15 mouse cellular contexts compared by ENCODE assay signal in the genomic region with DNA sequence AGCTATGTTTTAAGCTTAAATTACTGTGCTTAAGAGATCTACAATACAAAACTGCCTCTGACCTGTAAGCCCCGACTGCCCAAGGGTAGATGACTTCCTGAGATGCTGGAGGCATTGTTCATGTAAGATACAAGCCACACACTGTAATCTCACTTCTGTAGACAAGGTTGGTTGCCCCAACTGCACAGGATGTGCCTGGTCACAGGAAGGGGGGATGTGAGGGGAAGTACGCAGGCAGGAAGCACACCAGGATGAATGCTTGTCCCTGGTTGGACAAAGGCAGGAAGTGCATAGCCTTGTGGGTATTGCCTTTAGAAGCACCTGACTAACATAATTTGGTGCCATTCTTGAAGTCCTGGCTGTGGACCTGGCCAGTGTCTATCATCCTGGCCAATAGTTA. TPM values are rescaled to one million over a fixed set of nuclear protein-coding genes. Genes with fewer than 3 reads are reported as not detected.
A peak's percentile ranks its signal among the peaks of the same experiment; 100 is the strongest.
DNase-seq lines count a peak whose midpoint lies in the region; ATAC-seq and TF ChIP-seq lines count a peak whose summit lies in the region.
"Had no signal": no experiment of that assay in that cellular context is flagged by ENCODE, and none has a peak within 500 bp of the region (broad histone marks: within the 10 kb centered on the region; RNA-seq: fewer than 3 reads in every experiment).

No protein-coding gene starts in this region.

- TF ChIP-seq POLR2A in MEL (IDR thresholded peaks at IDR 0.05; ENCODE audit: control insufficient read depth in 1 of 2, insufficient read depth in 1 of 2, low read depth in 1 of 2, low read length in 2 of 2, poor library complexity in 1 of 2), result peak in 1 of 2 experiments; percentile 47; a peak in 1 of 4 replicates

- peak overlapping the region; percentile 61 for H3K27ac ChIP-seq in MEL (ENCODE audit: control insufficient read depth, low read depth, low read length)
- no peak overlapping the region for H3K27ac ChIP-seq in stomach, postnatal 0 days (replicated peaks)
- H3K27ac ChIP-seq in hindbrain, embryonic 10.5 days, result no peak overlapping the region
- H3K27ac ChIP-seq: embryonic facial prominence, embryonic 10.5 days; heart, adult 2 months; liver, embryonic 13.5 days; midbrain, embryonic 15.5 days had no signal

- H3K79me2 ChIP-seq in C2C12 (ENCODE audit: control insufficient read depth, insufficient read depth) (no peaks in the 10 kb centered on the region), MEL (ENCODE audit: control insufficient read depth, insufficient read depth, low read length, poor library complexity) (no peaks in the 10 kb centered on the region)

- WGBS in stomach, postnatal 0 days, result 69% methylated on average over 2 of the region's 2 CpGs
- WGBS in hindbrain, embryonic 10.5 days, result 85% methylated on average over 2 of the region's 2 CpGs

- H3K36me3 ChIP-seq in C2C12 (ENCODE audit: control insufficient read depth, insufficient read depth) (no peaks in the 10 kb centered on the region), MEL (ENCODE audit: control insufficient read depth in 1 of 2, insufficient read depth in 2 of 2, low read length in 2 of 2) (no peaks in the 10 kb centered on the region; a peak in 3 of 4 replicates)
- no peaks in the 10 kb centered on the region for H3K36me3 ChIP-seq in stomach, postnatal 0 days (ENCODE audit: control insufficient read depth, insufficient read depth, low read length)
- H3K36me3 ChIP-seq in hindbrain, embryonic 10.5 days, result peaks cover 4% of the 10 kb centered on the region; the same call in 1 of the 2 replicates
- H3K36me3 ChIP-seq: liver, embryonic 13.5 days; midbrain, embryonic 15.5 days had no signal

- no peak for TF ChIP-seq RAD21 in MEL (IDR thresholded peaks at IDR 0.05; ENCODE audit: low read depth, low read length)

- H3K27me3 ChIP-seq in C2C12 (ENCODE audit: control insufficient read depth, insufficient read depth, insufficient read length), result no peaks in the 10 kb centered on the region
- no peaks in the 10 kb centered on the region for H3K27me3 ChIP-seq in MEL (ENCODE audit: control insufficient read depth in 1 of 2, insufficient read depth in 2 of 2, low read length in 2 of 2)
- H3K27me3 ChIP-seq in stomach, postnatal 0 days (ENCODE audit: control insufficient read depth, insufficient read depth, low read length), result no peaks in the 10 kb centered on the region
- H3K27me3 ChIP-seq in hindbrain, embryonic 10.5 days (ENCODE audit: insufficient read depth, poor library complexity, severe bottlenecking), result no peaks in the 10 kb centered on the region
- H3K27me3 ChIP-seq: liver, embryonic 13.5 days; midbrain, embryonic 15.5 days had no signal

- H3ac ChIP-seq in C2C12 (ENCODE audit: control insufficient read depth, insufficient read length, low read depth), result no peak overlapping the region

- peak; percentile 39 for DNase-seq in 3134 (ENCODE audit: extremely low read depth, insufficient read length, low spot score)
- peak; percentile 77 for DNase-seq in MEL (ENCODE audit: low read depth, low spot score)
- DNase-seq in embryo, embryonic 11 days, result no peak
- no peak for DNase-seq in left cerebral cortex, postnatal 4 days
- DNase-seq in stomach, postnatal 0 days (ENCODE audit: low spot score), result no peak
- DNase-seq in hindbrain, embryonic 10.5 days (ENCODE audit: low spot score), result no peak
- DNase-seq: adrenal gland, adult 8-10 months; cerebellum, postnatal 10 days; heart, adult 2 months; liver, embryonic 13.5 days; retina, postnatal 1 day had no signal

- H3K79me3 ChIP-seq in C2C12 (ENCODE audit: low read depth), result no peaks in the 10 kb centered on the region

- intact Hi-C loops in left cerebral cortex, postnatal 4 days (cut with DNase I), result no loop called here

- peak overlapping the region; percentile 14 for H3K4me3 ChIP-seq in C2C12 (ENCODE audit: insufficient read depth, poor library complexity, severe bottlenecking)
- peak overlapping the region; percentile 18 to 37; a peak in 2 of 4 replicates for H3K4me3 ChIP-seq in MEL (ENCODE audit: control insufficient read depth in 1 of 2, insufficient read depth in 1 of 2, low read depth in 2 of 2, low read length in 2 of 2)
- no peak overlapping the region for H3K4me3 ChIP-seq in stomach, postnatal 0 days (ENCODE audit: low read depth, low read length)
- no peak overlapping the region for H3K4me3 ChIP-seq in hindbrain, embryonic 10.5 days
- H3K4me3 ChIP-seq: embryonic facial prominence, embryonic 10.5 days; heart, adult 2 months; liver, embryonic 13.5 days; midbrain, embryonic 15.5 days had no signal

- no peak overlapping the region for H3K4me2 ChIP-seq in stomach, postnatal 0 days (replicated peaks; ENCODE audit: low read depth)
- H3K4me2 ChIP-seq: liver, embryonic 13.5 days; midbrain, embryonic 15.5 days had no signal

- TF ChIP-seq CTCF in C2C12 (IDR thresholded peaks at IDR 0.05; ENCODE audit: control insufficient read depth, insufficient read depth, insufficient read length), result no peak
- no peak for TF ChIP-seq CTCF in MEL (IDR thresholded peaks at IDR 0.05 in 2 of 3, conservative IDR thresholded peaks at IDR 0.05 in 1 of 3; ENCODE audit: control insufficient read depth in 1 of 3, insufficient read depth in 1 of 3, low read depth in 2 of 3, low read length in 3 of 3, poor library complexity in 1 of 3, severe bottlenecking in 1 of 3)
- TF ChIP-seq CTCF in stomach, postnatal 0 days (IDR thresholded peaks at IDR 0.05; ENCODE audit: low read depth), result no peak

- peak overlapping the region; percentile 17; the same call in 1 of the 2 replicates for H3K9ac ChIP-seq in MEL (ENCODE audit: control insufficient read depth, low read depth, low read length, poor library complexity, severe bottlenecking)
- H3K9ac ChIP-seq in stomach, postnatal 0 days (ENCODE audit: low read length), result no peak overlapping the region
- H3K9ac ChIP-seq: liver, embryonic 13.5 days; midbrain, embryonic 15.5 days had no signal

- ATAC-seq in megakaryocyte progenitor cell, adult 5-6 weeks (replicated peaks; ENCODE audit: poor library complexity), result peak; percentile 57
- no peak for ATAC-seq in stomach, postnatal 0 days (ENCODE audit: low FRiP score, low TSS enrichment)
- ATAC-seq: midbrain, embryonic 15.5 days had no signal

- H3K4me1 ChIP-seq in MEL (ENCODE audit: control insufficient read depth in 1 of 2, insufficient read depth in 2 of 2, low read length in 2 of 2), result peaks cover 3% of the 10 kb centered on the region in 2 experiments; a peak in 1 of 4 replicates
- no peaks in the 10 kb centered on the region for H3K4me1 ChIP-seq in stomach, postnatal 0 days (replicated peaks; ENCODE audit: control insufficient read depth, insufficient read depth)
- H3K4me1 ChIP-seq in hindbrain, embryonic 10.5 days (replicated peaks), result no peaks in the 10 kb centered on the region
- H3K4me1 ChIP-seq: embryonic facial prominence, embryonic 10.5 days; midbrain, embryonic 15.5 days had no signal

- H3K9me3 ChIP-seq in MEL (replicated peaks; ENCODE audit: insufficient read depth, low read length), result no peaks in the 10 kb centered on the region
- no peaks in the 10 kb centered on the region for H3K9me3 ChIP-seq in stomach, postnatal 0 days (ENCODE audit: control insufficient read depth, low read length)
- no peaks in the 10 kb centered on the region for H3K9me3 ChIP-seq in hindbrain, embryonic 10.5 days
- H3K9me3 ChIP-seq: embryonic facial prominence, embryonic 10.5 days; liver, embryonic 13.5 days; midbrain, embryonic 15.5 days had no signal

- peak; percentile 25 to 30; a peak in 1 of 4 replicates for TF ChIP-seq EP300 in MEL (IDR thresholded peaks at IDR 0.05; ENCODE audit: low read depth in 1 of 2, low read length in 2 of 2)
- no peak for TF ChIP-seq EP300 in stomach, postnatal 0 days (optimal IDR thresholded peaks at IDR 0.05)

TF ChIP-seq in C2C12, 6 proteins besides CTCF, POLR2A, EP300 and RAD21 (continues in another document):
- TF ChIP-seq MYOG (IDR thresholded peaks at IDR 0.05; ENCODE audit: control insufficient read depth, extremely low read depth, insufficient read length) (no peak), USF1 (IDR thresholded peaks at IDR 0.05; ENCODE audit: low read depth) (no peak)

TF ChIP-seq in MEL, 35 proteins besides CTCF, POLR2A, EP300 and RAD21 (continues in another document):
- TF ChIP-seq NELFE (IDR thresholded peaks at IDR 0.05; ENCODE audit: low read depth, low read length) (peak; percentile 43; the same call in 1 of the 2 replicates), USF1 (IDR thresholded peaks at IDR 0.05; ENCODE audit: low read depth, low read length) (peak; percentile 46; the same call in 1 of the 2 replicates)

RNA-seq across cellular contexts. Expression of gene Iqcg, which starts 12.8 kb away (rescaled TPM):
- polyA plus RNA-seq in C2C12 (2012; fragmentation: generic; extraction: Trizol) (0.92 TPM), MEL (2012; ENCODE audit: insufficient read depth in 1 of 2, insufficient read length in 2 of 2, low read depth in 1 of 2, low replicate concordance in 2 of 2, missing spikeins in 1 of 2) (10 to 100 TPM in 1 of 2 experiments, not detected in 1; 40.4 TPM)
- total RNA-seq in MEL (2012; rRNA removed), result 13.6 and 15.0 TPM in 2 replicates
- total RNA-seq in megakaryocyte progenitor cell, adult 5-6 weeks (2015), result 1.3 and 2.5 TPM in 2 replicates
- 2.5 and 6.6 TPM in 2 replicates for total RNA-seq in megakaryocyte progenitor cell, adult 5-6 weeks (2017)
- total RNA-seq in left cerebral cortex, postnatal 4 days (2021), result 1 to 10 TPM; 5.2 to 8.3 TPM
- 0.98 and 1.1 TPM in 2 replicates for polyA plus RNA-seq in stomach, postnatal 0 days (2015; fragmentation: Nextera tagmentation; extraction: Ambion mirVana)
- 5.0 and 5.6 TPM in 2 replicates for polyA plus RNA-seq in hindbrain, embryonic 10.5 days (2016; fragmentation: Nextera tagmentation; extraction: Ambion mirVana)

RNA-seq across cellular contexts. Expression of gene Rpl35a, which starts 13.0 kb away (rescaled TPM):
- polyA plus RNA-seq in C2C12 (2012; fragmentation: generic; extraction: Trizol) (3,163 TPM), MEL (2012; ENCODE audit: insufficient read depth in 1 of 2, insufficient read length in 2 of 2, low read depth in 1 of 2, low replicate concordance in 2 of 2, missing spikeins in 1 of 2) (1,000 to 10,000 TPM in 1 of 2 experiments, not detected in 1; 1,572 TPM)
- total RNA-seq in MEL (2012; rRNA removed), result 2,034 and 2,314 TPM in 2 replicates
- total RNA-seq in megakaryocyte progenitor cell, adult 5-6 weeks (2015), result 2,569 and 2,723 TPM in 2 replicates
- total RNA-seq in megakaryocyte progenitor cell, adult 5-6 weeks (2017), result 1,815 and 2,269 TPM in 2 replicates
- 100 to 1,000 TPM; 300 to 327 TPM for total RNA-seq in left cerebral cortex, postnatal 4 days (2021)
- polyA plus RNA-seq in stomach, postnatal 0 days (2015; fragmentation: Nextera tagmentation; extraction: Ambion mirVana), result 779 and 827 TPM in 2 replicates
- 860 and 944 TPM in 2 replicates for polyA plus RNA-seq in hindbrain, embryonic 10.5 days (2016; fragmentation: Nextera tagmentation; extraction: Ambion mirVana)

RNA-seq across cellular contexts. Expression of gene Lmln, which starts 19.1 kb away (rescaled TPM):
- polyA plus RNA-seq in C2C12 (2012; fragmentation: generic; extraction: Trizol), result 1.2 TPM
- 2.0 and 2.7 TPM in 2 replicates for total RNA-seq in MEL (2012; rRNA removed)
- 1 to 10 TPM in 1 of 2 experiments, not detected in 1; 3.8 TPM for polyA plus RNA-seq in MEL (2012; ENCODE audit: insufficient read depth in 1 of 2, insufficient read length in 2 of 2, low read depth in 1 of 2, low replicate concordance in 2 of 2, missing spikeins in 1 of 2)
- total RNA-seq in megakaryocyte progenitor cell, adult 5-6 weeks (2015), result 1.4 and 2.0 TPM in 2 replicates
- total RNA-seq in megakaryocyte progenitor cell, adult 5-6 weeks (2017), result 2.4 and 4.6 TPM in 2 replicates
- total RNA-seq in left cerebral cortex, postnatal 4 days (2021), result 10 to 100 TPM; 16.2 to 17.1 TPM
- 0.47 and 0.85 TPM in 2 replicates for polyA plus RNA-seq in stomach, postnatal 0 days (2015; fragmentation: Nextera tagmentation; extraction: Ambion mirVana)
- 2.3 and 4.7 TPM in 2 replicates for polyA plus RNA-seq in hindbrain, embryonic 10.5 days (2016; fragmentation: Nextera tagmentation; extraction: Ambion mirVana)

Comparison
In these comparisons a context has a peak if more than half of its experiments do, and no peak if none do; other contexts are left out.
1. DNase-seq: peak in 3134 (single experiment) and MEL (single experiment); none in embryo, embryonic 11 days (single experiment), left cerebral cortex, postnatal 4 days (single experiment), stomach, postnatal 0 days (single experiment) and hindbrain, embryonic 10.5 days (single experiment).
2. H3K4me3 ChIP-seq: peak in C2C12 (single experiment) and MEL (2 of 2); none in stomach, postnatal 0 days (single experiment) and hindbrain, embryonic 10.5 days (single experiment).